Mouse (Mus musculus): ENCODE measurements at regions not wholly inside any gene's neighbourhood (a gene's known extent, or its start where the extent isn't known, plus 50 kb on each side); places are given as distances from the start of the nearest gene placed in this dataset.

DNA sequence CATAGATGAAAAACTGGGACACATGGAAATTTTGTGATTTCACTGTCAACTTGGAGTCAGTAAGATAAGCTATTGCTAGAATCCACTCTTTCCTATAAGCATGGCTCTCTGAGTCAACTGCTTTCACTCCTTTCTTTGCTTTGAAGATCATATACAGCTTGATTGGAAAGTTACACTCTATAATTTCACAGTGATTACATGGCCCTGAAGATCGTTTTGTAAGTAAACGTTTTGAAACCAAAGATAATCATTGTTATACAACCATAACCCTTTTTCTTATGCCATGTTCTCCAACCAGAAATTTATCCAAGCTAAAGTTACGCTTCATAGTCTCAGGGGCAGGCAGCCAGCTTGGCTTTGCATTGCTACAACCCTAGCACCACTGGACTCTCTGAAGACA is 322.1 kb upstream of the N6amt1 start:
- Histone ChIP-seq H3K9me3 (ENCODE audit: control insufficient read depth, insufficient read depth, low read depth, low read length) (no peaks in the 10 kb centered on the region), H3K4me3 (ENCODE audit: insufficient read depth in 1 of 2, low read depth in 1 of 2, low read length in 2 of 2, poor library complexity in 1 of 2, severe bottlenecking in 1 of 2) (no peak overlapping the region), H3K9ac (ENCODE audit: insufficient read depth, low read depth, low read length, poor library complexity, severe bottlenecking) (no peak overlapping the region), H3K36me3 (ENCODE audit: control insufficient read depth, insufficient read depth, low read length, poor library complexity, severe bottlenecking) (no peaks in the 10 kb centered on the region), H3K27ac (ENCODE audit: insufficient read depth, low read depth, low read length, poor library complexity, severe bottlenecking) (no peak overlapping the region), H3K4me1 (ENCODE audit: control insufficient read depth in 2 of 2, insufficient read depth in 2 of 2, low read length in 2 of 2, poor library complexity in 1 of 2) (no peaks in the 10 kb centered on the region)
- in situ Hi-C loops (cut with MboI; ENCODE audit: low sequenced_read_pairs in 2 of 2, unreplicated experiment in 2 of 2) = no loop called here
- TF ChIP-seq ZC3H11A (IDR thresholded peaks at IDR 0.05; ENCODE audit: borderline replicate concordance, low read depth, low read length) = no peak
- no peak for TF ChIP-seq CHD2 (IDR thresholded peaks at IDR 0.05; ENCODE audit: low read depth, low read length)
- no peak for TF ChIP-seq ZNF384 (IDR thresholded peaks at IDR 0.05; ENCODE audit: low read depth, low read length)
- TF ChIP-seq HCFC1 (IDR thresholded peaks at IDR 0.05; ENCODE audit: borderline replicate concordance, insufficient read depth, low read length) = no peak
- no peak for TF ChIP-seq MAFK (IDR thresholded peaks at IDR 0.05; ENCODE audit: insufficient read depth, low read depth, low read length)
- no peak for DNase-seq (ENCODE audit: low read depth, low spot score)

DNA sequence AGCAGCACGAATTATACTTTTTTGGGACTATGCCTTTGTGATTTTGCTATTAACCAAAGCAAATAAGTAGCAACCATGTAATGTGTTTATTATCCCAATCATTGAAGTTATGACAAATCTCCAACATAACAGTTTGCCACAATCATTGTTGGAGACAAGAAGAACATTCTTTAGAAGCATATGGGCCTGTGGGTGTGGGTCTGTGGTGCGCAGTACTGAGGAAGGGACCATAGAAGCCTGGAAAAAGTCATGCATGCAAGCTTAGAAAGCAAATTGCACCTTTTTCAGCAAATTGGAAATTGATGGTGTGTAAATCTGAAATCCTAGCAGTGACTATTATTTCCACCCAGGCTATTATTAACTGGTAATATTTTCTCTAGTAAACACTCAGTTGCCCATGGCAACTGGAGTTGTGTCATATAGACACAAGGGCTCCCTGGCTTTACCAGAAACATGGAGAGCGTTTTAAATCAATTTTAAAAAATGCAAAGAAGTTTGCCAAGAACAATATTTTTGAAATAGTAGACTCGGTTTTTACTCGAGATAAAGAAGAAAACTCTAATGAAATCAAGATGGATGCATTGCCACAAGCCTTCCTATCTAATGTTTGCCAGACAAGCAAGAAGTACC is 325.4 kb upstream of the N6amt1 start:
- in situ Hi-C loops (cut with MboI; ENCODE audit: low sequenced_read_pairs in 2 of 2, unreplicated experiment in 2 of 2) = no loop called here
- no peak for TF ChIP-seq CHD2 (IDR thresholded peaks at IDR 0.05; ENCODE audit: low read depth, low read length)
- TF ChIP-seq HCFC1 (IDR thresholded peaks at IDR 0.05; ENCODE audit: borderline replicate concordance, insufficient read depth, low read length) = no peak
- no peak for TF ChIP-seq MAFK (IDR thresholded peaks at IDR 0.05; ENCODE audit: insufficient read depth, low read depth, low read length)
- H3K27ac ChIP-seq (ENCODE audit: insufficient read depth, low read depth, low read length, poor library complexity, severe bottlenecking) = no peak overlapping the region
- H3K4me1 ChIP-seq (ENCODE audit: control insufficient read depth in 2 of 2, insufficient read depth in 2 of 2, low read length in 2 of 2, poor library complexity in 1 of 2) = no peaks in the 10 kb centered on the region
- H3K9ac ChIP-seq (ENCODE audit: insufficient read depth, low read depth, low read length, poor library complexity, severe bottlenecking) = no peak overlapping the region
- H3K36me3 ChIP-seq (ENCODE audit: control insufficient read depth, insufficient read depth, low read length, poor library complexity, severe bottlenecking) = no peaks in the 10 kb centered on the region
- DNase-seq (ENCODE audit: low read depth, low spot score) = no peak
- no peak overlapping the region for H3K4me3 ChIP-seq (ENCODE audit: insufficient read depth in 1 of 2, low read depth in 1 of 2, low read length in 2 of 2, poor library complexity in 1 of 2, severe bottlenecking in 1 of 2)
- H3K9me3 ChIP-seq (ENCODE audit: control insufficient read depth, insufficient read depth, low read depth, low read length) = no peaks in the 10 kb centered on the region

DNA sequence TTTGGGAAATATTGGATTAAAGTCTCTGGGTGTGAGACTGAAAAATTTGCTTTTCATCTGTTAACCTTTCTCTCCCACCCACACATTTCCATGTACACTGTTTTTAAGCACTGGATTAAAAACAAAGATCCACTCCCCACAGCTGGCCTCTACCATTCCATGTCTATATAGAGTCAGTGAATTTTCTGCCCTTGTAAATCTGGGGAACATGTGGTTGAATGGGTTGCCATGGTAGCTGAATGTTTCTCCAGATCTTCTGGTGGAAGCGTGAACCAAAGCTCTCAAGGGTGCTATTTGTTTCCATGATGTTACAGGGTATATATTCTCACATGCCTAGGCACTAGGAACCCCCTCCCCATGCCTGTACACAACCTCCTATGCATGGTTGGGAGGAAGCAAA is 326.4 kb upstream of the N6amt1 start:
- in situ Hi-C loops (cut with MboI; ENCODE audit: low sequenced_read_pairs in 2 of 2, unreplicated experiment in 2 of 2) = no loop called here

DNA sequence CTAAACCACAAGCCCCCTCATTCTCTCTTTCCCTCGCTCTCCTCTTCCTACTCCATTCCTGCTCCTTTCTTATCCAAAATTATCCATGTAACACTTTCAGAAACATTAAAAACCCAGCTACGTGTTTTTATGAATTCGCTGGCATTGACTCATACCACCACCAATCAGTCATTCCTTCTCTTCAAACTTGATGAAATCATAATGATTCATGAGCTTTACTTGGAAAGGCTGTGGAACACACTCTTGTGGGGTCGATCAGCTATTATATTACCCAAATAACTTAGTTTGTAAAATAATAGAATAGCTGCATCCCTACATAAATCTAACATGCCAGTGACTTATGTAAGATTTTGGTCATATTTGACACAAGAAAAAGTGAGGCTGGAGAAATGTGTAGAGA is 331.9 kb upstream of the N6amt1 start:
- in situ Hi-C loops (cut with MboI; ENCODE audit: low sequenced_read_pairs in 2 of 2, unreplicated experiment in 2 of 2) = no loop called here
- Histone ChIP-seq H3K9me3 (ENCODE audit: control insufficient read depth, insufficient read depth, low read depth, low read length) (no peaks in the 10 kb centered on the region), H3K4me3 (ENCODE audit: insufficient read depth in 1 of 2, low read depth in 1 of 2, low read length in 2 of 2, poor library complexity in 1 of 2, severe bottlenecking in 1 of 2) (no peak overlapping the region), H3K27ac (ENCODE audit: insufficient read depth, low read depth, low read length, poor library complexity, severe bottlenecking) (no peak overlapping the region), H3K4me1 (ENCODE audit: control insufficient read depth in 2 of 2, insufficient read depth in 2 of 2, low read length in 2 of 2, poor library complexity in 1 of 2) (no peaks in the 10 kb centered on the region), H3K36me3 (ENCODE audit: control insufficient read depth, insufficient read depth, low read length, poor library complexity, severe bottlenecking) (no peaks in the 10 kb centered on the region), H3K9ac (ENCODE audit: insufficient read depth, low read depth, low read length, poor library complexity, severe bottlenecking) (no peak overlapping the region)
- DNase-seq (ENCODE audit: low read depth, low spot score) = no peak
- TF ChIP-seq MAFK (IDR thresholded peaks at IDR 0.05; ENCODE audit: insufficient read depth, low read depth, low read length) (no peak), ZC3H11A (IDR thresholded peaks at IDR 0.05; ENCODE audit: borderline replicate concordance, low read depth, low read length) (no peak), CHD2 (IDR thresholded peaks at IDR 0.05; ENCODE audit: low read depth, low read length) (no peak), ZNF384 (IDR thresholded peaks at IDR 0.05; ENCODE audit: low read depth, low read length) (no peak), HCFC1 (IDR thresholded peaks at IDR 0.05; ENCODE audit: borderline replicate concordance, insufficient read depth, low read length) (no peak)

More for the DNA sequence above, 326.4 kb upstream of the N6amt1 start:
- Histone ChIP-seq H3K4me1 (ENCODE audit: control insufficient read depth in 2 of 2, insufficient read depth in 2 of 2, low read length in 2 of 2, poor library complexity in 1 of 2) (no peaks in the 10 kb centered on the region), H3K27ac (ENCODE audit: insufficient read depth, low read depth, low read length, poor library complexity, severe bottlenecking) (no peak overlapping the region), H3K4me3 (ENCODE audit: insufficient read depth in 1 of 2, low read depth in 1 of 2, low read length in 2 of 2, poor library complexity in 1 of 2, severe bottlenecking in 1 of 2) (no peak overlapping the region), H3K9ac (ENCODE audit: insufficient read depth, low read depth, low read length, poor library complexity, severe bottlenecking) (no peak overlapping the region), H3K36me3 (ENCODE audit: control insufficient read depth, insufficient read depth, low read length, poor library complexity, severe bottlenecking) (no peaks in the 10 kb centered on the region), H3K9me3 (ENCODE audit: control insufficient read depth, insufficient read depth, low read depth, low read length) (no peaks in the 10 kb centered on the region)
- TF ChIP-seq HCFC1 (IDR thresholded peaks at IDR 0.05; ENCODE audit: borderline replicate concordance, insufficient read depth, low read length) = no peak
- TF ChIP-seq ZC3H11A (IDR thresholded peaks at IDR 0.05; ENCODE audit: borderline replicate concordance, low read depth, low read length) = no peak
- TF ChIP-seq ZNF384 (IDR thresholded peaks at IDR 0.05; ENCODE audit: low read depth, low read length) = no peak
- TF ChIP-seq MAFK (IDR thresholded peaks at IDR 0.05; ENCODE audit: insufficient read depth, low read depth, low read length) = no peak
- no peak for TF ChIP-seq CHD2 (IDR thresholded peaks at IDR 0.05; ENCODE audit: low read depth, low read length)
- DNase-seq (ENCODE audit: low read depth, low spot score) = no peak

All from ES-E14 (cell line).